Mouse (Mus musculus): ENCODE measurements around the gene St6gal1.

The St6gal1 gene

GRCm38 (mm10) chr16:23250556-23251444 is 26.3 kb downstream of the St6gal1 start:
- DNase-seq (ENCODE audit: low spot score in 2 of 2), result no peak

- DNase-seq (ENCODE audit: low spot score in 2 of 2), result no peak
These were observed 26.9 kb downstream of the St6gal1 start for GRCm38 (mm10) chr16:23251445-23251773.

GRCm38 (mm10) chr16:23253620-23254019 is 29.1 kb downstream of the St6gal1 start:
- no peak for DNase-seq (ENCODE audit: low spot score in 2 of 2)

- DNase-seq (ENCODE audit: low spot score in 2 of 2), result no peak
These were observed 29.5 kb downstream of the St6gal1 start for GRCm38 (mm10) chr16:23254062-23254461.

GRCm38 (mm10) chr16:23256638-23257037 is 32.1 kb downstream of the St6gal1 start:
- DNase-seq (ENCODE audit: low spot score in 2 of 2), result no peak

- DNase-seq (ENCODE audit: low spot score in 2 of 2), result no peak
These were observed 33.9 kb downstream of the St6gal1 start for GRCm38 (mm10) chr16:23258429-23258822.

GRCm38 (mm10) chr16:23258823-23259457 is 34.4 kb downstream of the St6gal1 start:
- no peak for DNase-seq (ENCODE audit: low spot score in 2 of 2)

GRCm38 (mm10) chr16:23259580-23259979 is 35.0 kb downstream of the St6gal1 start:
- DNase-seq (ENCODE audit: low spot score in 2 of 2), result no peak

GRCm38 (mm10) chr16:23262131-23262768 is 37.7 kb downstream of the St6gal1 start:
- DNase-seq (ENCODE audit: low spot score in 2 of 2), result no peak

GRCm38 (mm10) chr16:23262846-23263245 is 38.3 kb downstream of the St6gal1 start:
- DNase-seq (ENCODE audit: low spot score in 2 of 2), result no peak

- DNase-seq (ENCODE audit: low spot score in 2 of 2), result no peak
These were observed 40.5 kb downstream of the St6gal1 start for GRCm38 (mm10) chr16:23264999-23265398.

GRCm38 (mm10) chr16:23265481-23265880 is 40.9 kb downstream of the St6gal1 start:
- no peak for DNase-seq (ENCODE audit: low spot score in 2 of 2)

- no peak for DNase-seq (ENCODE audit: low spot score in 2 of 2)
These were observed 41.8 kb downstream of the St6gal1 start for GRCm38 (mm10) chr16:23266293-23266692.

GRCm38 (mm10) chr16:23266896-23267295 is 42.4 kb downstream of the St6gal1 start:
- no peak for DNase-seq (ENCODE audit: low spot score in 2 of 2)

GRCm38 (mm10) chr16:23268231-23268630 is 43.7 kb downstream of the St6gal1 start:
- no peak for DNase-seq (ENCODE audit: low spot score in 2 of 2)

GRCm38 (mm10) chr16:23269056-23269983 is 44.8 kb downstream of the St6gal1 start:
- DNase-seq (ENCODE audit: low spot score in 2 of 2), result no peak

GRCm38 (mm10) chr16:23269984-23270912 is 45.7 kb downstream of the St6gal1 start:
- DNase-seq (ENCODE audit: low spot score in 2 of 2), result no peak

- DNase-seq (ENCODE audit: low spot score in 2 of 2), result no peak
These were observed 46.3 kb downstream of the St6gal1 start for GRCm38 (mm10) chr16:23270913-23271253.

- DNase-seq (ENCODE audit: low spot score in 2 of 2), result no peak
These were observed 47.4 kb downstream of the St6gal1 start for GRCm38 (mm10) chr16:23271746-23272520.

All from right cerebral cortex, postnatal 10 days (tissue).